Mouse (Mus musculus) retina, adult 2 months (tissue): Measurements from ENCODE around the gene Cacna1c.

Source experiments
- DNase-seq: peaks from one replicate; pipeline ENCODE4 v3.0.0-alpha.2; 2012; ENCODE audit warnings: low read depth, low spot score

Gene Cacna1c

DNA sequence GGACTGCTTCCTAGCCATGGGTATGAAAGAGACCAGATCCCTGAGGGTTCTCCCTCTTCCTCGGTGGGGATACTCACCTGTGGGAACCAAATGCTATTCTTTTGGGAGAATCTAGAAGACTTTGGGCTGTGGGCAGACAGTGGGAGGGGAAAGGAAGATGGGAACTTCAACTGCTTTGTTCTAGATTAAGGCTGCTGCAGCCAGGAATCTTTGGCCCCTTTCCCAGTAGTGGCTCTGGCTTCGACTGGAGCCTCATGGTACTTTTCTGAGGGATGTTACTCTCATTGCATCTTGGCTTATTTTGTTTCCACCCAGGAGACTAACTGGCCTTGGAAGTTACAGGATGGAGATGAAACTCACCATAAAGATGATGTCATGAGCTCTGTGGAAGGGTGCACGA lies 441.8 kb downstream of the Cacna1c start:
- no peak for DNase-seq

GRCm38 (mm10) chr6:118753787-118754186 lies 442.4 kb downstream of the Cacna1c start:
- no peak for DNase-seq

DNA sequence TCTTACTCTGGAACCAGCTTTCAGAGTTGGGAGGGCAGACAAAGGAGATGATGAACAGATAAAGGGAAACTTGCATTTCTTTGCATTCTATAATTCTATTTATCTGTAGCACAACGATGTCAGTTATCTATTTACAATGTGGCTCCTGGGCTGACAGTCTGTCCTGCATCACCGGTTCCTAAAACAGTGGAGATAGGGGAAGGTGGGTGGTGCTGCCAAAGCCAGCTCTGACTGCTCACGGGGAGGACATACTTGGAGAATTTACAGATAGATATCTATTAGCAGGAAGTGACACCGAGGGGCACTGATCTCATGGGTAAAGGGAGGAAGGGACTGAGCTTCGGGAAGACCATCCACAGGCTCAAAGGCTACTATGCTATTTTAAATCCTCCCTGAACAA lies 443.2 kb downstream of the Cacna1c start:
- DNase-seq = no peak

DNA sequence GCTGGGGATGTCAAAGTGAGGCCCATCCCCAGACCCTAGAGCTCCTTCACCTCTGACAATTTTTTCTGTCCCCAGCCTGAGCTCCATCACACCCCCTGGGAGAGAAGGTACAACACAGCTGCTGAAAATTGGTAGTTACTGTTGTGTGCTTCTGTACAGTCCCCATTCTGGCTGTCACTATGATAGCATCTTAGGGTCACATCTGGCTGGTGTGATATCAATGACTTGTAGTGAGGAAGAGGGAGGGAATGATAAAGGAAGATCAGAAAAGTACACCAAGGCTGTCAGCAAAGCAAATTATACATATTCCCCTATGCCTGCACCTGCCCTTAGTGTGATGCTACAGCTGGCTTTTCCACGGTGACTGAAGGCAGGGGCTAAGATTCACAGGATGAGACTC lies 446.9 kb downstream of the Cacna1c start:
- no peak for DNase-seq

GRCm38 (mm10) chr6:118742701-118743100 lies 453.5 kb downstream of the Cacna1c start:
- no peak for DNase-seq

DNA sequence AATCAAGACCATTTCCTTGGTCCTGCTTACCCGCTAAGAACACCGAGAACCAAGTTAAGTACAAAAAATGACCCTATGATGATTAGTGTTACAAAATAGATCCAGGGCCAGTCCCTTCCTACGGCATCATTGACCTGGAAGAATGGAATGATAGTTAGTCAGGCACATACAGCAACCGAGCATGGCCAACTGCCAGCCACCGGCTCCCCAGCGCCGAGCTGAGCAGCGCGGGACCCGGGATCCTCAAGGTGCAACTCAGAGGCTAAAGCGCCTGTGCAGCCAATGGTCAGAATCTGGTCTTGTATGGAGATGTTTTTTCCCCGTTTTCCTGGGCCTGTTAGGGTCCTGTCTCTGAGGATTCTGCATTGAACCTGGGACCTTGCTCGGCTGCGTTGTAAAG lies 454.4 kb downstream of the Cacna1c start:
- DNase-seq = no peak

DNA sequence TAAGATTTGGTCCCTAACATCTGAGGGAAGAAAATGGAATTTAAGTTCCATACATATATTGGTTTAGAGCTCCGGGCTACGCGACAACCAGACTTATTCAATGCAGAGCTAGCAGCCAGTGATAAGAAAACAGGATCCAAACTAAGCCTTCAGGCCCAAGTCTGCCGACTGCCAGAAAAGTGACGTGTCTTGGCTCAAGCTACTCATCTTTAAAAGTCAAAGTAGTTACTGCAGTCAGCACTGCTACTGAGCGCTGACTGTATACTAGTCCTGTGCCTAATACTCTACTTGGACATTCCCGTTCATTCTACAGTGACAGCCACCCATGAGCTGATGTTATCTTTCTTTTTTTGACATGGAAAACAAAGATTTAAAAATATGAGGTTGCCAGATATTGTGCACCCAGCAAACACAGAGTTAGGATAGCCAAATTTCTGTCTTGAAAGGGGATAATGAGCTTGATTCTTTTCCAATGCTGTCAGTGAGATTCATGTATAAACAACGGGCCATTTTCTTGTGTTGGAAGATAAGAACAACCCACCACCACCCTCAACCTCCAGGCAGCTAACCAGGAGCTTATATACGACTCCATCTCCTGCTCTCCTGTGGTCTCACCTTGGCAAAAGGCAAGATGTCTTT lies 456.1 kb downstream of the Cacna1c start:
- no peak for DNase-seq

DNA sequence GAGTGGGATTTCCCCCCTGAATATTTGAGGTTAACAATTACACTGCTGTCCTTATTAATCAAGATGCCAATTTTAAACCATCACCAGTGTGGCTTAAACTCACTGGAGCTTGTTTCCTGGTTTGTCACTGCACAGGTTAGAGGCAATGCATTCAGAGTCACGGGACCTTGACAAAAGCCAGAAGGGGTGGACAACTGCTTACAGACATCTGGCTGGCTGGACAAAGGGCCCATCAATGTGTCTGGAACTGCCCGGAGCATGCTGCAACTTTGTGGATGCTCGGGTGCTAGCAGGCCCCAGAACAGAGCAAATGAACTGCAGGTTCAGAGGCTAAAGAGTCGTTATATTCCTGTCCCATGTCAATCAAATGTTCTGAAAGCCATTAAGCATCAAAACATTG lies 456.9 kb downstream of the Cacna1c start:
- no peak for DNase-seq

DNA sequence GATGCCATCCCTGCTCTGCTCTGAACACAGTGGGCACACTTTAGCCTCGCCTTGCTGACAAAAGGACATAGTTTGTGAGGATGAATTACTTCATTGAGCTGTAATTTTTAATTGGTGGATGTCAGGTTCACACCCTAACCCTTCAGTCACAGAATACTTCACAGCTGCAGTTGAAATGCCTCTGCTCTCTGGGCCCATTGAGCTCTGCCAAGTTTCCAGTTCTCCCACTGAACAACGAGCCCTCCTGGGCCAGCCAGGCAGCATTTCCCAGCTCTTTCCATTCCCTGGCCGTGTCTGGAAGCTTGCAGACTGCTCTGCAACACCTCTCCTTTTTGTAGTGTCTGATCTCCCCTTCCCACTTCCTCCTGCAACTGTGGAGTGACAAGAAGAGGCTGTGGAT lies 457.6 kb downstream of the Cacna1c start:
- no peak for DNase-seq

DNA sequence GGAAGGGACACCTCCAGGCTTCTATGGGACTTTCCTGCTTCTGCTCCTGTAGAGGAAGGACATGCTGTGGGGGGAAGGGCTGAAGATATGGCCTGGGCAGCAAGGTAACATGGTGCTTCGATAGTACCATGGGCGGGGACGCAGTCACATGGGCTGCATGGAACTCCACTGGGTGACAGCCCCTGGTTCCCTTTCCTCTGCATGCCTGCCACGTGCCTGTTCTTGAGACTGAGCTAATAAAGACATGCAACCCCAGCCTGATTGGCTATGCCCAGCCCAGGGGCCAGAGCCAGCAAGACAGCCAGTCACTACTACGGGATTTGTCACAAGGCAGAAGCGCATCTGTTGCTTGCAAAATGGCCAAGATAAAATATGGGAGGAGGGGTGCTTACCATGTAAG lies 459.1 kb downstream of the Cacna1c start:
- no peak for DNase-seq

- DNase-seq = no peak
Observed at GRCm38 (mm10) chr6:118736491-118736890, 459.7 kb downstream of the Cacna1c start.

- DNase-seq = no peak
Observed at GRCm38 (mm10) chr6:118735145-118735544, 461.1 kb downstream of the Cacna1c start.

GRCm38 (mm10) chr6:118731937-118732336 lies 464.3 kb downstream of the Cacna1c start:
- no peak for DNase-seq

GRCm38 (mm10) chr6:118724908-118725307 lies 471.3 kb downstream of the Cacna1c start:
- DNase-seq = no peak

DNA sequence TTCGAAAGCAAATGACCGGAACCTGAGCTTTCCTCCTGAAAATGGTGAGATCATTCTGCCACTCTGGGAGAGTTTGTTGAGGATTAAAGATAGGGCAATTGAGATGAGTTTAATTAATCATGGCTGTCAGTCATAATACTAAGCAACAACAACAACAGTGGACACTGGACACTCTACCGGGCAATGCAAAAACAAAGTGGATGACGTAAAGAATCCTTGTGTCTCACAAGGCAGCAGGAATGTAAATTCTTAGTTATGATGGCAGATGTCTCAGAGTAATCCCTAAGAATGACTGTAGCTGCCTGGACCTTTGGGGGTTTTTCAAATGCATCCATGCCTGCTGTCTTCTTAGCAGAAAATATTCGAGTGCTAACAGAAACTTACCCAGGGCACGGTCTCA lies 471.8 kb downstream of the Cacna1c start:
- no peak for DNase-seq

GRCm38 (mm10) chr6:118722336-118722735 lies 473.9 kb downstream of the Cacna1c start:
- no peak for DNase-seq

DNA sequence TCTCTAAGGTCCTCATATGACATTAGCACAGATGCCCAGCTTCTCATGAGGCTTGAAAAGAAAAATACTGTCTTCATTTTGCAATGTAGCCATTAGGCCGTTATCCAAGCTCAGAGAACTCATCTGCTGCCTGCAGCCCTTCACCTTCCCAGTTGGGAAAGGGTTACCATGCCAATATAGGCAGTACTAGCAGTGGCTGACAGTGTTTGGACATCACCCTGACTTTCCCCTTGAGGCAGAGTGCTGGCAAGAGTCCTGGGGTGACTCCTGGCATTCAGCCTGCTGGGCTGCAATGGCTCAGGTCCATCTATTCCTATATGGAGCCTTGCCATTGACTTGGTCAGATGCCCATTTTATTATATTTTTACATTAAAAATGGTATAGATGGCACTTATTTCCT lies 476.7 kb downstream of the Cacna1c start:
- no peak for DNase-seq

DNA sequence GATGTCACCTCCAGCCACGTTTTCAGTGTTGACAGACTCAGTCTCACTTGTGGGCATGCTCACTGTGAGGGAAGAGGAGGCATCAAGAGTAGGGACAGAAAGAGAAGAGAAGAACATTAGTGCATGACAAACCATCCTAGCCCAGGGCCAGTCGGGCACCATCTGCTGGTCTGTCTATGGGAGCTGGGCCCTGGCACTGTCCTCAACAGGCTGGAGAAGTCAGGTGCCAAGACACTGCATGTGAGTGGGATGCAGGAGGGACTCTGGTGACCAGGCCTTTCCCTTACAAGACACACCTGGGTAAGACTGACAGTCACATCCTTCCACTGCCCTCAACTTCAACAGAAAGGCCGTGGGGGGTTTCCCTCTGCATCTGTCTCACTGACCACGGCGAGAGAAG lies 482.9 kb downstream of the Cacna1c start:
- DNase-seq = no peak

GRCm38 (mm10) chr6:118711677-118712322 lies 484.4 kb downstream of the Cacna1c start:
- no peak for DNase-seq

DNA sequence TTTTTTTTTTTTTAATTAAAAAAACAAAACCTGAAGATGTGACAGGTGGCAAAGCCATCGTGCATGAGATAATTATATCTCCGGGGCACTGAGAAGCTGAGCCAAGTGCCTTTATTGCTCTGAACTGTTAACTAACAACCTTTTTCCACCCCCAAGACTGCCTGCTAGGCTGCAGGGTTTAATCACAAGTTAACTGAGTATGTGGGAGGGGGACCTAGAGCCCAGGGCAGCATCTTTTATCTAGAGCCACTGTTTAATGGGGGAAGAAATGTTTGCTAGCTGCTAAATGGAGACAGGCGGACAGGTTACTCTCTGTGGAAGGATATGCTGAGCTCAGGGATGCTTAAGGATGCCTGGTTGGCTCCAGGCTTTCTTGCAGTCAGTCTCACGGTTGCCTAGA lies 489.2 kb downstream of the Cacna1c start:
- no peak for DNase-seq

DNA sequence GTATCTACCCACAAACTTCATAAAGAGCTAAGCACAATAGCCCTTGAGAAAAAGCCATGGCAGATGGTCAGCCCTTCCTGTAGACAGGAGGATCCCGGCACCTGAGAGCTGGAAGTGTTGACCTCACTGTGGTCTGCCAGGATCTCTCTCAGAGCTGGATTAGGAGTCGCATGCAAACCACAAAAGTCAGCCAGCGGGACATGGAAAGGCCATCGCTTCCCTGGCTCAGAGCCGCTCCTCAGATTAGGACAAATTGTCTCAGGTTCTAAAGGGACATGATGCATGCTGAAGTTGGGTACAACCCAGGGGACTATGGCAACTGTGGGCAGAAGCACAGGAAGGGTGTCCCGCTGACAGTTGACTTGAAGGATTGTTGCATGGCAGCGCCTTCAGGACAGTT lies 490.4 kb downstream of the Cacna1c start:
- no peak for DNase-seq

DNA sequence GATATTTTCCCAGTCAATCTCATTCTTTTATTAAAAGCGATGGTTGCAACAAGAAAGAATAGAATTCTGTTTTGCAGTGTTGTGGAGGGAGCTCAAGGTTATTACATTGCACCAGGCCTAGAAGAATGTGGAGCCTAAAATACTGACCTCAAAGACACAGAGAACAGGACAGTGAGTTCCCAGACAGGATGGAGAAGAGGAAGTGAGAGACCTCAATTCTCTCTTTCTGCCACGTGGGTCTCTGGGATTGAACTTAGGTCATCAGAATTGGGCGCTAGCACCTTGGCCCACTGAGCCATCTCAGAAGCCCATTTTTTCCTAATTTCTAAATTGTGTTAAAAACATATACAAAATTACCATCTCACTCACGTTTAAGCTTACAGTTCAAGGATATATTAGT lies 501.6 kb downstream of the Cacna1c start:
- no peak for DNase-seq

GRCm38 (mm10) chr6:118689447-118689846 lies 506.8 kb downstream of the Cacna1c start:
- DNase-seq = no peak

DNA sequence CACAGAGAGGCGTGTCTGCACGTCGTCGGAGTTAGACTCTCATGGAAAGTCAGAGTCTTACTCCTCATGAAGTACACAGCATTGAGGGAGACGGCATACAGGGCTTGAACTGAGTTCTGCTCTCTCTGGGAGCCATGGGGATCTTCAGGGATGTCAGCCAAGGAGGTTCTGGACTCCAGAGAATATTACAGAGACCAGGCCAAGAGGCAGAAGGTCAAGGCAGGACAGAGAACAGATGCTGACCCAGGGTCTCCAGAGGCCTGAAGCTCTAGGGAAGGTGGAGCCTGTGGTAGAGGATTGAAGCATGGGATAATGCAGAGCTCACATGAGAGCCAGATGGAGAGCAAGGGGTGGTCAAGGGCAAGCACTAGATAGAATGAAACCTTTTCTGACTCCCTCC lies 507.4 kb downstream of the Cacna1c start:
- no peak for DNase-seq
